Mouse (Mus musculus) thymus, postnatal 25 days (tissue): ENCODE data around the gene Cd38.
A peak's percentile ranks its signal among the peaks of the same experiment; 100 is the strongest.

Experiments used
- DNase-seq: peaks from one replicate; pipeline ENCODE4 v3.0.0; 2022

Cd38 gene

DNA sequence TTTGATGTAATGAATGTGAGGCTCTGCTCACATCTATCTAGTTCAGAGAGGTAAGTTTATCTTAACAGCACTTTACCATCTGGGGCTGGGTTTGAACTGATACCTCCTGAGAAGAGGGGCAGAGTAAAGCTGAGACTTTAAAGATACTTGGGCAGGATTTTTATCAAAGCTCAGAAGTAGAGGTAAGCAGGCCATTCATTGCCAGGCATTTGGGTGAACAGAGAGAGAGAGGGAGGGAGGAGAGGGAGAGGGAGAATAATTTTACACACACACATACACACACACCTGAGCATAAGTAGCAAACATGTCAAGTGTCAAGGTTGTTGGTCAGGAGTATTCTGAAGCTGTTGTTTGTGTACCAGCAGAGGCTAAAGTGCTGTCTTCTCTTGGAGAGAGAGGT is at the start of gene Cd38:
TSS of gene Cd38 (plus strand) at position 301 of the 400 bp plus-strand sequence.
- no peak for DNase-seq

DNA sequence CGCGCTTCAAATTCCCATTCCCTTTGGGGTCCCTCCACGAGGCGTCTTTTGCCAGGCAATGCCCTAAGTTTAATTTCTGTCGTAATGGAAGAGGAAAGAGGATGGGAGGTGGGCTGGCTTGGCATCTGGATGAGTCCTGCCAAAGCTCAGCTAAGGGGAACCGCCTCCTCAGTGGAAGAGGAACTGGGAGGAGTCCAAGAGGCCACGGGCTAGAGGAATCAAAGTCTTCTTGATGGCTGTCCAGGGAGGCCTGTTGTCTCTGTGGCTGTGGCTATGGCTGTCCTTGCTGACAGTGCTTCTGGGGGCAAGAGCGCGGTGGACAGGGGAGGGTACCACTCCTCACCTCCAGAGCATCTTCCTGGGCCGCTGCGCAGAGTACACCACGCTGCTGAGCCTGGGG is 49.7 kb upstream of the Cd38 start, which contains the start of gene Bst1:
TSS of gene Bst1 (plus strand) at position 191 of the 400 bp plus-strand sequence.
- DNase-seq = no peak

DNA sequence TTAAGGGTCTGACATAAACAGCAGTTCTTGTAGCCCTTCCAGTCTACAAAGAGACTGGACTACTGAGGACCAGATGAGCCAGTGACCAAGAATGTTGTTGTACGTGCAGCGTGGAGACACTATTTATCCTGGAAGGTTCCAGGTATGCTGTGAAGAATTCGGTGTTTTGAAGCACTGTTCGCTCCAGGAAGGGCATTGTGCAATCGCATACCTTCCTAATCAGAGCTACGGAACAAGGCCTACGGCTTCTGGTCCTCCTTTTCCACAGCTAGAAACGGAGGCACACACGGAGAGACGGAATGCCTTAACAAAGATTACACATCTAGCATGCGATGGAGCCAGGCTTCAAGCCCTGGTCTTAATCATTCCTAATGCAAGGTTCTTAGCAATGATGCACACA is 47.6 kb upstream of the Cd38 start:
- no peak for DNase-seq

GRCm38 (mm10) chr5:43821538-43821937 is 46.8 kb upstream of the Cd38 start, which contains the start of gene Fbxl5:
Gene Fbxl5 (minus strand): TSS chr5:43821638.
- DNase-seq = no peak

DNA sequence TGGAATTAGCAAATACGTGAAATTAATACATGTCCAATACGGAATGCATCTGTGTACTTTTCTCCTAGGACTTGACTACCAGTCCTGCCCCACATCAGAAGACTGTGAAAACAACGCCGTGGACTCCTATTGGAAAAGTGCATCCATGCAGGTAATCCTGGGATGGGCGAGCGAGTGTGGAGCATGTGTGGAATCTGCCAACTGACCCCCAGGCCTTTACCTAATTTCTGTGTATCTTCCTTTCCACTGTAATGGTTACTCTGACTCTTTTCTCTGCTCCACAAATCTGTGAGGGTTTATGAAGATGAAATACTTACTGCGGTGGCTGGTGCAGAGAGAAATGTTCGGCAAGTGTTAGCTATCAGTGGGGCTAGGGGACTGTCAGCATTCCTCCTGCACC is 46.2 kb upstream of the Cd38 start:
- DNase-seq = no peak

- no peak for DNase-seq
These were observed 45.5 kb upstream of the Cd38 start for GRCm38 (mm10) chr5:43822824-43823223.

GRCm38 (mm10) chr5:43824580-43824979 is 43.8 kb upstream of the Cd38 start:
- peak; percentile 75 for DNase-seq

- DNase-seq = no peak
These were observed 41.5 kb upstream of the Cd38 start for GRCm38 (mm10) chr5:43826883-43827282.

DNA sequence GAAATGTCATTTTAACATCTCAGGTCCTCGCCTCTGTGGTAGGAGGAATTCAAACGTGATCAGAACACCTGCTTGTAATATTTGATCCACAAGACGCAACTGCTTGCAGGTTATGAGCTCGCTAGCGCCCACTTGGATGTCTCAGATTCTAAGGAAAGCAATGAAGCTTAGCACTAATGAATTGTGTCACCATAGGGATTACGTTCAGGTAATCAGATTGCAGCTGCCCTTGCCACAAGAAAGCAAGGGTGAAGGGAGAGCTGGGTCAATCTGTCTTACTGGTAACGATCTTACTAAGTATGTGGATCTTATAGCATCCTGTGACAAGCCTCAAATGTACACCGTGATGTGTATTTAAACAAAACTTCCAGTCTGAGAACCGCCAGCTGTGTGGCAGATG is 41.0 kb upstream of the Cd38 start:
- no peak for DNase-seq

DNA sequence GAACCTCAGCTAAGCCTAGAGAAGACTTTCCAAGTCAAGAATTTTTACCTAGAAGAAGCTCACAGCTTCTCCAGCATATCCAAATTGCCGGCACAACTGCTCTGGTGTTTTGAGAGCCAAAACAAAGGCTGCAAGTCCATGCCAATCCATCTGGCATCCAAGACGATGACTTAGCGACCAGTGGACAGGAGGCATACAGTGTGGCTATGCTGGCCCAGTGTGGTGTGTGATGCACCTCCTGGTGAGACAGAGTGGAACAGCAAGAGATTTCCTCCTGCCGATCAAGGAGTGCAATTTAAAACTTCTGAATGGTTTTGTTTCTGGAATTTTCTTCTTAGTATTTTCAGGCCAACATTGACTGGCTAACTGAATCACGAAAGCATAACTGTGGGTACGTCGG is 31.8 kb upstream of the Cd38 start:
- no peak for DNase-seq

DNA sequence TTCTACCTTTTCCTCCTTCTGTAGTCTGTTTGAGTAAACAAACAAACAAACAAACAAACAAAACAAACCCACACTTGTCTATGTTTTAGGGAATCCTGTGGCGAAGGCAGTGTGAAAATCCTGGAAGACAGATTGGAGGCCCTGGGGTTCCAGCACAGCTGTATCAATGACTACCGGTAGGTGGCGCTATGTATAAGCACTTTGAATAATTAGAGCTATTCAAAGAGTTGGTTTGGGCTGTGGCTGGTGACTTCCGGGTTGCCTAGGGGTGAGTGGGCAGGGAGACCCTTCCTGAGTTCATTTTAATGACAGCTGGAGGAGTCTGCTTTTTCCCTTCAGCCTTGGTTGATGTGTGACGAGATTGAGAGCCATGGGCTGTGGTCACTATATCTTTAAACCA is 31.0 kb upstream of the Cd38 start:
- peak; percentile 51 for DNase-seq

GRCm38 (mm10) chr5:43841144-43842010 is 27.0 kb upstream of the Cd38 start:
- peak; percentile 55 for DNase-seq

GRCm38 (mm10) chr5:43842011-43842285 is 26.4 kb upstream of the Cd38 start:
- no peak for DNase-seq

GRCm38 (mm10) chr5:43842576-43843155 is 25.7 kb upstream of the Cd38 start:
- no peak for DNase-seq

- no peak for DNase-seq
These were observed 23.3 kb upstream of the Cd38 start for GRCm38 (mm10) chr5:43845083-43845482.

- DNase-seq = no peak
These were observed 22.7 kb upstream of the Cd38 start for GRCm38 (mm10) chr5:43845646-43846045.

- no peak for DNase-seq
These were observed 22.1 kb upstream of the Cd38 start for GRCm38 (mm10) chr5:43846227-43846626.

- no peak for DNase-seq
These were observed 20.8 kb upstream of the Cd38 start for GRCm38 (mm10) chr5:43847555-43847954.

DNA sequence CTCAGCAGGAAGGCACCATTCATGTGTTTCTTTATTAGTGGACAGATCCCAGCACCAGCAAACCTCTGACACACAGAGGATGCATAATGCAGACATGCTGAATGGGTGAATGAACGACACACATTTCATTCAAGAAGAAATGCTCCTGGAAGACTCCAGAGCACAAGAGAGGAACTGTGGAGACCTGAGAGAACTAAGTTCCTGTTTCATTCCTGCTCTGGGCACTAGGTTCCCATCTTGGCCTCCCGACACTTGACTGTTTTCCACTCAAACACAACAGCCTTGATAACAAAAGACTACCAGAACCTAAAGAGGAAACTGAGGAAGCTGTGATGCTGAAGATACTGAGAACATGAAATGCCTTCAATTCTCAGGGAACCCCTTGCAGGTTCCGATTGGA is 20.1 kb upstream of the Cd38 start:
- no peak for DNase-seq

- no peak for DNase-seq
These were observed 15.1 kb upstream of the Cd38 start for GRCm38 (mm10) chr5:43853096-43853867.

DNA sequence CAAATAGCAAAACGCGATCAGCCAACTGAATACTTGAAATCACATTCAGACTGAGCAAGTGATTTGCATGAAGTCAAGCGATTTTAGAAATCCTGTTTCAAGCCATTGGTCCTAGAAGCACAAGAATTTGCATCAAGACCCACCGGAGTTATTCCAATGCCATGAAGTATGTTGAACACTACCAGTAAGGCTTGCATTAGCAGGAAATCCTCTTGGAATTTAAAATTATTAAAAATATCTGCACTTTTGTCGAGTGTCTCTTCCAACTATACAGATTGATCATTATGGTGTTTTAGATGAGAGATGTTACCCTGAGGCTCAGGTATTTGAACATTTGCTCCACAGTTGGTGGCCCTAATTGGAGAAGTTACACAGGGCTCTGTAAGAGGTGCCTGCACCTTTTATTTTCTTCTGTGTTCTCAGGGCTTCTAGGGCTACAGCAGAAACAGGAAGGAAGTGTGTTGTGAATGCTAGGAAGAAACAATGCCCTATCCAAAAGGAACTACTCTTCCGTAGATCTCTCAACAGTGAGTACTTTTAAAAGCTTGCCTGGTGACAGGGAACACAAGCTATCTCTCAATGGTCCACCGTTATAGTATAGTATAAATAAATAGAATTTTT is 14.4 kb upstream of the Cd38 start:
- no peak for DNase-seq

DNA sequence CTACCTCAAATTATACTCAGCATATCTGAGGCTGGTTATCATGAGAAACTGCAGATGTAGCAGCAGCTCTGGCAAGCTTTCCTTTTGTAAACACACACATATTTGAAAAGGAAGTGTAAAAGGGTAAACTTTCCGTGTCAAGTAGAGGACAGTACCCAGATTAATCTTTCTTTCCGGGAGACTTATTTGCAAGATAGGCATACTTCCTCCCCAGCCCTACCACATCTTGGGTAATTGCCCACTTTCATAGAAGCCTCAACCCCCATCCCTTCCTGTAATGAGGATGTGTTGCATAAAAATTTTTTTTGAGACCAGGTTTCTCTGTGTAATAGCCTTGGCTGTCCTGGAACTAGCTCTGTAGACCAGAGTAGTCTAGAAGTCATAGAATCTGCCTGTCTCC is 12.6 kb upstream of the Cd38 start:
- no peak for DNase-seq

DNA sequence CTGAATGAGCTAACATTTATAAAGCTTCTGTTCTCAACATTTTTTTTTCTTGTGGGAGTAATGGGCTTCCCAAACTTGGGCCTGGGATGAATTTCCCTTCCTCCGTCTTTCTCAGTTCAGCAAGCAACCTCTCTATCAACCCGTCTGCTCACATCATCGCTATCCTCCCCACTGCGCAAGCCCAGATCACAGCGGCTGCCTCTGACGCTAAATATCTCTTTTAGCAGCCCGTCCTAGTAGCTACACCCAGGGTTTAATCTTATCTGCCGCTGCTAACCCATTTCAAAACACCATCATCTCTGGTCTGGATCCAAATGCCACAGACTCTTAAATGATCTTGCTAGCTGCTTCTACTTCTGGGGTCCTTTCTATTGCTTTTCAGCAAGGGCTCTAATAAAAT is 8.7 kb upstream of the Cd38 start:
- no peak for DNase-seq
